Mouse (Mus musculus): ENCODE data around the gene Kit. TPM values are rescaled to one million over a fixed set of nuclear protein-coding genes. Genes with fewer than 3 reads are reported as not detected.

Gene Kit
- polyA plus RNA-seq, 1 experiment from 2014 or later: 16.7 TPM

DNA sequence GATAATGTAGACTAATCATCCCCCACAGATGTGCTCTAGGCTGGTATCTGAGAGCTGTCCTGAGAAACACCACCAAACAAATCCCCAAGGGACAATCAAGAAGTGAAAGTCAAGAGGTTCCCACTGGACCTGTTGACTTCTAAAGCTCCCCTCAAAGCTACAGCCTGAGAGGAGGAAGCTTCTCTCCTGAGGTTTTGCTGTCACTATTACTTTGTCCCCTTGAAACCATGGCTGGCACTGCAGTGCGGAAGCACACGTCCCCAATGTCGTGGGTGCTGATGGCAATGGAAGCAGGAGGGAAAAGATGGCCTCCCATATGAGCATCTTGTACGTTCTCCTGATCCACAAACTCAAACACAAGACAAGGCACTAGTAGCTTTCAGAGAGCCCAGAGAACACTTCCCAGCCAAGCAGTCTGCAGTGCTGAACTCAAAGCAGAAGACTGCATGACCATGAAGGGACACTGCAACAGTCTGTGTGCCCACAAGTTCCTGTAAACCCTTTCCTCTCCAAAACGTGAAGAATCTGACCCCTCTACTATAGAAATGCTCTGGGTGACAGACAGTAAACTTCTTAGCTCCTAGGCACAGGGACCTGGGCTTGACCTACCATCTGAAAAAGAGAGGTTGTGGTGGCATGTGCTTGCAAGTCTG, 96.5 kb downstream of the Kit start:
- H3K4me1 ChIP-seq (ENCODE audit: control insufficient read depth, low read depth, low read length): no peaks in the 10 kb centered on the region
- WGBS (ENCODE audit: insufficient replicate concordance): 40% methylated on average over 5 of the region's 5 CpGs
- ATAC-seq (ENCODE audit: low read depth): no peak
- H3K4me2 ChIP-seq (ENCODE audit: low read depth, low read length): no peak overlapping the region
- no peak overlapping the region for H3K4me3 ChIP-seq (ENCODE audit: low read depth, low read length)
- H3K36me3 ChIP-seq (ENCODE audit: control insufficient read depth, insufficient read depth): no peaks in the 10 kb centered on the region
- no peak overlapping the region for H3K9ac ChIP-seq (ENCODE audit: low read depth, low read length)
- H3K27ac ChIP-seq (ENCODE audit: low read length): no peak overlapping the region
- no peaks in the 10 kb centered on the region for H3K27me3 ChIP-seq (ENCODE audit: control insufficient read depth, insufficient read depth, low read depth, low read length)
- H3K9me3 ChIP-seq (replicated peaks; ENCODE audit: control insufficient read depth, low read length): no peaks in the 10 kb centered on the region

- no peak for ATAC-seq (ENCODE audit: low read depth)
- no peak overlapping the region for H3K4me3 ChIP-seq (ENCODE audit: low read depth, low read length)
- no peaks in the 10 kb centered on the region for H3K9me3 ChIP-seq (replicated peaks; ENCODE audit: control insufficient read depth, low read length)
- no peaks in the 10 kb centered on the region for H3K27me3 ChIP-seq (ENCODE audit: control insufficient read depth, insufficient read depth, low read depth, low read length)
- 56% methylated on average over 3 of the region's 3 CpGs for WGBS (ENCODE audit: insufficient replicate concordance)
- H3K9ac ChIP-seq (ENCODE audit: low read depth, low read length): no peak overlapping the region
- H3K36me3 ChIP-seq (ENCODE audit: control insufficient read depth, insufficient read depth): no peaks in the 10 kb centered on the region
- H3K4me1 ChIP-seq (ENCODE audit: control insufficient read depth, low read depth, low read length): no peaks in the 10 kb centered on the region
- H3K27ac ChIP-seq (ENCODE audit: low read length): no peak overlapping the region
- no peak overlapping the region for H3K4me2 ChIP-seq (ENCODE audit: low read depth, low read length)
Observed at GRCm38 (mm10) chr5:75676024-75676423, 101.3 kb downstream of the Kit start.

DNA sequence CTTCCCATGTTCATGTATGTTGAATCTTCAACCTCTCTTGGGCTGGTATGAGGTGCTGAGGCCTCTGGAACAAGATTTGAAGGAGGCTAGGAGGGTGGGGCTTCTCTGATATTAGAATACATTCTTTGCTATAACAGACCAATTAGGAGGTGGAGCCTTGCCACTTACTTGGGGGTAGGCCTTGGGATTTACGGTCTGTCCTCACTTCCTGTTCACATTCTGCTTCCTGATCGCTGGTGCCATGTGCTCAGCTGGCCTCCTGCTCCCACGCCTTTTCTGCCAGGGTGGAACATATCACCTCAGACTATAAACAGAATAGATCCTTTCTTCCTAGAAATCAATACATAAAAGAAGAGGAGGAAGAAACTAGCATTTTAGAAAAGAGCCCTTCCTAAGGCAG, 105.2 kb downstream of the Kit start:
- H3K9ac ChIP-seq (ENCODE audit: low read depth, low read length): no peak overlapping the region
- WGBS (ENCODE audit: insufficient replicate concordance): 30% methylated on average over 3 of the region's 3 CpGs

GRCm38 (mm10) chr5:75695162-75695809, 120.6 kb downstream of the Kit start:
- ATAC-seq (ENCODE audit: low read depth): no peak
- Histone ChIP-seq H3K9ac (ENCODE audit: low read depth, low read length) (no peak overlapping the region), H3K9me3 (replicated peaks; ENCODE audit: control insufficient read depth, low read length) (no peaks in the 10 kb centered on the region), H3K4me1 (ENCODE audit: control insufficient read depth, low read depth, low read length) (no peaks in the 10 kb centered on the region), H3K4me3 (ENCODE audit: low read depth, low read length) (no peak overlapping the region), H3K36me3 (ENCODE audit: control insufficient read depth, insufficient read depth) (no peaks in the 10 kb centered on the region), H3K4me2 (ENCODE audit: low read depth, low read length) (no peak overlapping the region), H3K27ac (ENCODE audit: low read length) (no peak overlapping the region), H3K27me3 (ENCODE audit: control insufficient read depth, insufficient read depth, low read depth, low read length) (no peaks in the 10 kb centered on the region)
- WGBS (ENCODE audit: insufficient replicate concordance): 27% methylated on average over 12 of the region's 12 CpGs

More for the DNA sequence above, 105.2 kb downstream of the Kit start:
- Histone ChIP-seq H3K4me2 (ENCODE audit: low read depth, low read length) (no peak overlapping the region), H3K4me1 (ENCODE audit: control insufficient read depth, low read depth, low read length) (no peaks in the 10 kb centered on the region), H3K27ac (ENCODE audit: low read length) (no peak overlapping the region), H3K36me3 (ENCODE audit: control insufficient read depth, insufficient read depth) (no peaks in the 10 kb centered on the region), H3K9me3 (replicated peaks; ENCODE audit: control insufficient read depth, low read length) (no peaks in the 10 kb centered on the region), H3K4me3 (ENCODE audit: low read depth, low read length) (no peak overlapping the region), H3K27me3 (ENCODE audit: control insufficient read depth, insufficient read depth, low read depth, low read length) (no peaks in the 10 kb centered on the region)
- no peak for ATAC-seq (ENCODE audit: low read depth)

GRCm38 (mm10) chr5:75696960-75697359, 122.2 kb downstream of the Kit start:
- H3K9ac ChIP-seq (ENCODE audit: low read depth, low read length): no peak overlapping the region
- H3K9me3 ChIP-seq (replicated peaks; ENCODE audit: control insufficient read depth, low read length): no peaks in the 10 kb centered on the region
- H3K36me3 ChIP-seq (ENCODE audit: control insufficient read depth, insufficient read depth): no peaks in the 10 kb centered on the region
- no peak overlapping the region for H3K27ac ChIP-seq (ENCODE audit: low read length)
- no peak overlapping the region for H3K4me3 ChIP-seq (ENCODE audit: low read depth, low read length)
- no peaks in the 10 kb centered on the region for H3K4me1 ChIP-seq (ENCODE audit: control insufficient read depth, low read depth, low read length)
- ATAC-seq (ENCODE audit: low read depth): no peak
- no peaks in the 10 kb centered on the region for H3K27me3 ChIP-seq (ENCODE audit: control insufficient read depth, insufficient read depth, low read depth, low read length)
- H3K4me2 ChIP-seq (ENCODE audit: low read depth, low read length): no peak overlapping the region
- WGBS (ENCODE audit: insufficient replicate concordance): 64% methylated on average over 5 of the region's 5 CpGs

- WGBS (ENCODE audit: insufficient replicate concordance): 77% methylated on average over 8 of the region's 8 CpGs
Observed at GRCm38 (mm10) chr5:75698556-75698955, 123.8 kb downstream of the Kit start.

DNA sequence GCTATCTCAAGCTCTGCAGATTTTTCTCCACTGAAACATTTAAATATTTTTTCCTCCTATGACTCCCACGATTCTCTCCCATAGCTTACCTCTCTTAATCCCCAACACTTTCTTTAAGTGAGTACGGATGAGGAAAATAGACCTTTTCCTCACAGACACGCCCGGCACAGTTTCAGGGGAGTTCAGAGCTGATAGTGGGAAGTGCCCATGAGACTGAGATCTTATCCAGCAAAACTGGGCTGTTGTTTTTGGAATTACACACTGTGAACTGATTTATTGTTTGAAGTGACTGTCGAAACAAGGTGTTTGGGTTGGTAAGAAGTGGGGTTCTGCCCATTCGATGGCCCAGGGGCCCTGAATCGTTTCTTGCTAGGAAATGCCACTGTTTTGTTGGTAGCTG, 124.4 kb downstream of the Kit start:
- WGBS (ENCODE audit: insufficient replicate concordance): 59% methylated on average over 7 of the region's 7 CpGs
- Histone ChIP-seq H3K36me3 (ENCODE audit: control insufficient read depth, insufficient read depth) (no peaks in the 10 kb centered on the region), H3K27me3 (ENCODE audit: control insufficient read depth, insufficient read depth, low read depth, low read length) (no peaks in the 10 kb centered on the region), H3K4me1 (ENCODE audit: control insufficient read depth, low read depth, low read length) (no peaks in the 10 kb centered on the region), H3K4me3 (ENCODE audit: low read depth, low read length) (no peak overlapping the region), H3K4me2 (ENCODE audit: low read depth, low read length) (no peak overlapping the region), H3K9ac (ENCODE audit: low read depth, low read length) (no peak overlapping the region), H3K9me3 (replicated peaks; ENCODE audit: control insufficient read depth, low read length) (no peaks in the 10 kb centered on the region), H3K27ac (ENCODE audit: low read length) (no peak overlapping the region)
- no peak for ATAC-seq (ENCODE audit: low read depth)

More at GRCm38 (mm10) chr5:75698556-75698955, 123.8 kb downstream of the Kit start:
- ATAC-seq (ENCODE audit: low read depth): no peak
- Histone ChIP-seq H3K27me3 (ENCODE audit: control insufficient read depth, insufficient read depth, low read depth, low read length) (no peaks in the 10 kb centered on the region), H3K4me1 (ENCODE audit: control insufficient read depth, low read depth, low read length) (no peaks in the 10 kb centered on the region), H3K27ac (ENCODE audit: low read length) (no peak overlapping the region), H3K4me3 (ENCODE audit: low read depth, low read length) (no peak overlapping the region), H3K9ac (ENCODE audit: low read depth, low read length) (no peak overlapping the region), H3K36me3 (ENCODE audit: control insufficient read depth, insufficient read depth) (no peaks in the 10 kb centered on the region), H3K4me2 (ENCODE audit: low read depth, low read length) (no peak overlapping the region), H3K9me3 (replicated peaks; ENCODE audit: control insufficient read depth, low read length) (no peaks in the 10 kb centered on the region)

DNA sequence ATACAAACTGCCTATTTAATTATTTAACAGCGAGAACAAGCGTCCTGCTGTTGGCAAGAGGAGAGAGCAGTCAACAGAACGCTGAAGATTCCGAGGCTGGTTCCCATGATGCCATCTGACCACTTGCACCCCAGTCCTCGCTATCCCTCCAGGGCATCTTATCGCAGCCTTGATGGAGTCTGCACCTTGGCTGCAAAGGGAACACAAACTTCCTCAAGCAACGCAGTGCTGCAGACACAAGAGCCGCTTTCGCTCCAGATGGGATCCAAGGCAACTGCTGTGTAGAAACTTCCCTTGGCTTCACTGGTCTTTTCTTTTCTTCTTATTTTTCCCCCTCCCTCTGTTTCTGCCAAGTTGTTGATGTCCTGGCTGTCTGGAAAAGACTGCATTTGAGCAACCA, 124.8 kb downstream of the Kit start:
- Histone ChIP-seq H3K4me3 (ENCODE audit: low read depth, low read length) (no peak overlapping the region), H3K4me1 (ENCODE audit: control insufficient read depth, low read depth, low read length) (no peaks in the 10 kb centered on the region), H3K9me3 (replicated peaks; ENCODE audit: control insufficient read depth, low read length) (no peaks in the 10 kb centered on the region), H3K9ac (ENCODE audit: low read depth, low read length) (no peak overlapping the region), H3K27me3 (ENCODE audit: control insufficient read depth, insufficient read depth, low read depth, low read length) (no peaks in the 10 kb centered on the region), H3K27ac (ENCODE audit: low read length) (no peak overlapping the region), H3K36me3 (ENCODE audit: control insufficient read depth, insufficient read depth) (no peaks in the 10 kb centered on the region), H3K4me2 (ENCODE audit: low read depth, low read length) (no peak overlapping the region)
- WGBS (ENCODE audit: insufficient replicate concordance): 70% methylated on average over 9 of the region's 9 CpGs
- no peak for ATAC-seq (ENCODE audit: low read depth)

GRCm38 (mm10) chr5:75701662-75702061, 126.9 kb downstream of the Kit start:
- no peak overlapping the region for H3K27ac ChIP-seq (ENCODE audit: low read length)
- 78% methylated on average over 12 of the region's 12 CpGs for WGBS (ENCODE audit: insufficient replicate concordance)
- H3K9me3 ChIP-seq (replicated peaks; ENCODE audit: control insufficient read depth, low read length): no peaks in the 10 kb centered on the region
- H3K36me3 ChIP-seq (ENCODE audit: control insufficient read depth, insufficient read depth): no peaks in the 10 kb centered on the region
- H3K4me3 ChIP-seq (ENCODE audit: low read depth, low read length): no peak overlapping the region
- no peaks in the 10 kb centered on the region for H3K27me3 ChIP-seq (ENCODE audit: control insufficient read depth, insufficient read depth, low read depth, low read length)
- no peak for ATAC-seq (ENCODE audit: low read depth)
- no peak overlapping the region for H3K4me2 ChIP-seq (ENCODE audit: low read depth, low read length)
- no peaks in the 10 kb centered on the region for H3K4me1 ChIP-seq (ENCODE audit: control insufficient read depth, low read depth, low read length)
- H3K9ac ChIP-seq (ENCODE audit: low read depth, low read length): no peak overlapping the region
